Mouse (Mus musculus) ZHBTc4 (cell line): Measurements from ENCODE around the gene Vdac1.

ENCODE experiments used
- DNase-seq: peaks from one replicate; pipeline ENCODE4 v3.0.0-alpha.2; 2011; ENCODE audit warnings: low read depth, low spot score

Vdac1 gene

GRCm38 (mm10) chr11:52360471-52361277, at the start of gene Vdac1:
Vdac1 (plus strand) TSS chr11:52360860.
- peak; percentile 92 for DNase-seq

- DNase-seq: peak; percentile 75
These were observed 46.4 kb upstream of the Vdac1 start for GRCm38 (mm10) chr11:52314102-52314793.

GRCm38 (mm10) chr11:52318445-52318844, 42.2 kb upstream of the Vdac1 start:
- DNase-seq: no peak

- no peak for DNase-seq
These were observed 41.0 kb upstream of the Vdac1 start for GRCm38 (mm10) chr11:52319664-52320063.

- no peak for DNase-seq
These were observed 40.1 kb upstream of the Vdac1 start for GRCm38 (mm10) chr11:52320529-52320928.

- no peak for DNase-seq
These were observed 39.1 kb upstream of the Vdac1 start for GRCm38 (mm10) chr11:52321540-52321939.

GRCm38 (mm10) chr11:52324442-52325367, 36.0 kb upstream of the Vdac1 start:
- peak; percentile 37 for DNase-seq

- DNase-seq: no peak
These were observed 33.3 kb upstream of the Vdac1 start for GRCm38 (mm10) chr11:52327313-52327712.

GRCm38 (mm10) chr11:52332421-52333118, 28.1 kb upstream of the Vdac1 start:
- DNase-seq: no peak

GRCm38 (mm10) chr11:52333616-52334015, 27.0 kb upstream of the Vdac1 start:
- no peak for DNase-seq

- peak; percentile 80 for DNase-seq
These were observed 25.4 kb upstream of the Vdac1 start for GRCm38 (mm10) chr11:52335263-52335662.

GRCm38 (mm10) chr11:52335924-52336323, 24.7 kb upstream of the Vdac1 start:
- no peak for DNase-seq

- DNase-seq: no peak
These were observed 22.9 kb upstream of the Vdac1 start for GRCm38 (mm10) chr11:52337651-52338295.

- no peak for DNase-seq
These were observed 22.3 kb upstream of the Vdac1 start for GRCm38 (mm10) chr11:52338351-52338750.

- DNase-seq: no peak
These were observed 21.6 kb upstream of the Vdac1 start for GRCm38 (mm10) chr11:52339098-52339497.

- no peak for DNase-seq
These were observed 21.1 kb upstream of the Vdac1 start for GRCm38 (mm10) chr11:52339512-52339911.

GRCm38 (mm10) chr11:52340123-52340864, 20.4 kb upstream of the Vdac1 start:
- peak; percentile 93 for DNase-seq

- peak; percentile 54 for DNase-seq
These were observed 19.7 kb upstream of the Vdac1 start for GRCm38 (mm10) chr11:52341001-52341400.

- no peak for DNase-seq
These were observed 19.2 kb upstream of the Vdac1 start for GRCm38 (mm10) chr11:52341476-52341875.

GRCm38 (mm10) chr11:52342296-52342695, 18.4 kb upstream of the Vdac1 start:
- DNase-seq: no peak
